Mouse (Mus musculus): Measurements from ENCODE around the gene Lzic.

- TF ChIP-seq CTCF (conservative IDR thresholded peaks at IDR 0.05; ENCODE audit: low read length) (no peak), POU5F1 (IDR thresholded peaks at IDR 0.05; ENCODE audit: borderline replicate concordance, low read length) (no peak)
These were observed 32.9 kb downstream of the Lzic start, which contains the start of gene Ctnnbip1 for GRCm38 (mm10) chr4:149517868-149518340.
